Mouse (Mus musculus) frontal cortex, adult (tissue): ENCODE results near the gene Nlrx1.
A peak's percentile ranks its signal among the peaks of the same experiment; 100 is the strongest.
"Not testable (repeated sequence)": the region's sequence is repeated elsewhere in the genome, so short reads cannot be mapped to it uniquely, and the experiment has no call there.

Source experiments
- ATAC-seq: cut with Nextera tagmentation; 2 replicates; pipeline ENCODE4 v1.9.2; 2017; ENCODE audit warnings: mild to moderate bottlenecking, moderate library complexity, mixed read lengths; ENCODE audit not compliant: low TSS enrichment

Gene Nlrx1

GRCm38 (mm10) chr9:44268432-44268831 lies at the start of gene Nlrx1:
TSS of gene Nlrx1 (minus strand) at chr9:44268599.
- ATAC-seq: no peak

- ATAC-seq: no peak
Measured at GRCm38 (mm10) chr9:44317452-44317851, 49.1 kb upstream of the Nlrx1 start.

GRCm38 (mm10) chr9:44314910-44315309 lies 46.5 kb upstream of the Nlrx1 start:
- no peak for ATAC-seq

GRCm38 (mm10) chr9:44314257-44314547 lies 45.8 kb upstream of the Nlrx1 start:
- ATAC-seq: no peak

- peak; percentile 81 for ATAC-seq
Measured at GRCm38 (mm10) chr9:44313476-44314256, 45.3 kb upstream of the Nlrx1 start.

GRCm38 (mm10) chr9:44311136-44312134 lies 43.0 kb upstream of the Nlrx1 start:
- ATAC-seq: no peak

GRCm38 (mm10) chr9:44310750-44311135 lies 42.3 kb upstream of the Nlrx1 start:
- ATAC-seq: no peak

- ATAC-seq: no peak
Measured at GRCm38 (mm10) chr9:44309756-44310155, 41.4 kb upstream of the Nlrx1 start.

GRCm38 (mm10) chr9:44307248-44307647 lies 38.8 kb upstream of the Nlrx1 start:
- no peak for ATAC-seq

- no peak for ATAC-seq
Measured at GRCm38 (mm10) chr9:44306532-44306931, 38.1 kb upstream of the Nlrx1 start.

GRCm38 (mm10) chr9:44305466-44306079 lies 37.2 kb upstream of the Nlrx1 start, which contains the start of gene Hinfp:
TSS of gene Hinfp (minus strand) at chr9:44305671.
- peak; percentile 98 for ATAC-seq

- not testable (repeated sequence) for ATAC-seq
Measured at GRCm38 (mm10) chr9:44300001-44300400, 31.6 kb upstream of the Nlrx1 start.

GRCm38 (mm10) chr9:44292490-44292889 lies 24.1 kb upstream of the Nlrx1 start:
- ATAC-seq: no peak

- ATAC-seq: no peak
Measured at GRCm38 (mm10) chr9:44288959-44289291, 20.5 kb upstream of the Nlrx1 start.

- ATAC-seq: peak; percentile 67
Measured at GRCm38 (mm10) chr9:44288076-44288958, 19.9 kb upstream of the Nlrx1 start, which contains the start of gene Abcg4. TSS of gene Abcg4 (minus strand) at chr9:44288615.

- peak; percentile 38; the same call in 1 of the 2 replicates for ATAC-seq
Measured at GRCm38 (mm10) chr9:44287401-44288075, 19.1 kb upstream of the Nlrx1 start.

GRCm38 (mm10) chr9:44287003-44287400 lies 18.6 kb upstream of the Nlrx1 start:
- 0 out of 2 replicates have a peak, but pooled peaks have one; percentile 18 for ATAC-seq

GRCm38 (mm10) chr9:44286256-44286850 lies 18.0 kb upstream of the Nlrx1 start:
- no peak for ATAC-seq

GRCm38 (mm10) chr9:44283183-44283582 lies 14.8 kb upstream of the Nlrx1 start:
- no peak for ATAC-seq

- no peak for ATAC-seq
Measured at GRCm38 (mm10) chr9:44269973-44270372, 1.6 kb upstream of the Nlrx1 start.
